Mouse (Mus musculus) neural tube, embryonic 14.5 days (tissue): ENCODE measurements around the gene Paqr7. TPM values are rescaled to one million over a fixed set of nuclear protein-coding genes. Genes with fewer than 3 reads are reported as not detected.

ENCODE experiments used
- ATAC-seq: fragments of 200-750 bp; cut with Nextera tagmentation; 2 replicates; pipeline ENCODE4 v1.8.0; 2017; ENCODE audit warnings: low read depth, mild to moderate bottlenecking, moderate TSS enrichment, moderate library complexity
- H3K27ac ChIP-seq: fragments of 300-500 bp; sonication (generic); 2 replicates; pipeline ENCODE4 v1.5.1; 2014; ENCODE audit warnings: low read depth, mild to moderate bottlenecking, control low read depth, low read length, moderate library complexity, mixed read lengths
- H3K27me3 ChIP-seq: fragments of 300-500 bp; sonication (generic); 2 replicates; pipeline ENCODE4 v1.6.1; 2014; ENCODE audit warnings: low read length; ENCODE audit not compliant: control insufficient read depth, insufficient read depth
- H3K36me3 ChIP-seq: fragments of 300-500 bp; sonication (generic); 2 replicates; pipeline ENCODE4 v1.6.1; 2014; ENCODE audit warnings: low read length, mixed read lengths; ENCODE audit not compliant: control insufficient read depth, insufficient read depth
- H3K4me1 ChIP-seq: fragments of 300-500 bp; sonication (generic); 2 replicates; pipeline ENCODE4 v1.6.1; 2014; ENCODE audit warnings: low read length; ENCODE audit not compliant: control insufficient read depth, insufficient read depth
- H3K4me2 ChIP-seq: fragments of 300-500 bp; sonication (generic); 2 replicates; pipeline ENCODE4 v1.6.1; 2014; ENCODE audit warnings: mild to moderate bottlenecking, low read depth, low read length, control low read depth
- H3K4me3 ChIP-seq: fragments of 300-500 bp; sonication (generic); 2 replicates; pipeline ENCODE4 v1.5.1; 2014; ENCODE audit warnings: low read depth, low read length, control low read depth, mixed read lengths
- H3K9ac ChIP-seq: fragments of 300-500 bp; sonication (generic); replicated peaks from 2 replicates; pipeline ENCODE4 v1.6.1; 2014; ENCODE audit warnings: low read depth, mild to moderate bottlenecking, control low read depth, low read length, mixed read lengths
- H3K9me3 ChIP-seq: fragments of 300-500 bp; sonication (generic); 2 replicates; pipeline ENCODE4 v1.6.1; 2016; ENCODE audit warnings: low read length; ENCODE audit not compliant: control insufficient read depth
- WGBS: fragments of 180-500 bp; shearing (Covaris S2); extraction: QIAGEN DNeasy Blood & Tissue Kit; methylation state at CpG from one replicate; pipeline ENCODE4 v1.1.7; 2014; 5-methylcytosine and 5-hydroxymethylcytosine counted together
- polyA plus RNA-seq: library from polyadenylated mRNA; unstranded; fragments of >200 nt; fragmentation: Nextera tagmentation; extraction: Ambion mirVana; gene quantifications from 2 replicates; pipeline ENCODE4 v1.2.1, GENCODE M21; 2014

The Paqr7 gene
- polyA plus RNA-seq, 1 experiment from 2014 or later: 13.7 TPM

DNA sequence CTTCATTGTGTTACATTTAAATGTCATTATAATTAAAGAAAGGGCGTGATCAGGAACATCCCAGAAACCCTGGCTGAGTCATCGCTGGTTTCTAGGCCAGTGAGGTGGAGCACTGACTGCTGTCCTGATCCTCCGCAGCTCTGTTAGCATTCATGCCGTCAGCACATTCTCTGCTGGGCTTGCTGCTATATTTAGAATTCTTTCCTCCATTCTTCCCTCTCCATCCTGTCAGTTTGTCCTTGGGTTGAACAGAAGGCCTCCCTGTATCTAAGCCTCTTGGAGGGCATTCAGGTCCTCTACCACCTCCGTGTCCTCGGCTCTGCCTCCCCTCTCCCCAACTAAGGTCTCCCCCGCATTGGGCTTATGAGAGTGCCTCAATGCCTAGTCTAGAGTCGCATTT lies 20.5 kb downstream of the Paqr7 start:
- Histone ChIP-seq H3K36me3 (no peaks in the 10 kb centered on the region), H3K27ac (no peak overlapping the region), H3K4me3 (no peak overlapping the region), H3K27me3 (no peaks in the 10 kb centered on the region), H3K9me3 (no peaks in the 10 kb centered on the region), H3K4me1 (no peaks in the 10 kb centered on the region), H3K4me2 (no peak overlapping the region), H3K9ac (no peak overlapping the region)
- ATAC-seq: no peak
- 85% methylated on average over 8 of the region's 8 CpGs for WGBS

DNA sequence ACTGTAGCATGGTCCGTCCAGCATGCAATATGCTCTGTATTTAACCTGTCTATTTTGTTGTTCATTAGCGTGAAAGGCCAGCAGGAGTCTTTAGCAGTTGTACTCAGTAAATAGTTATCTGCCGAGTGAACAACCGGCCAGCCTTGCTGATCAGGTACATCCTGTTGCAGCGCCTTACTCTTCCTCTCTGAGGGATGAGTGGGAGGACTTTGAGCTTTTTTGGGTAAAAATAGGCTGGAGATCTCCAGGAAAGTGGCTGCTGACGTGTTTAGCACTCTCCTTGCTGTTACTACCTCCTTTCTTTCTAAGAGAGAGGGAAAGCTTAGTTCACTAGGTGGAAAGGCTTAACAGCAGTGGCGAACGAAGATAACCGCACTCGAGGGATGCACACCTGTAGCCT lies 21.2 kb downstream of the Paqr7 start:
- H3K27ac ChIP-seq: no peak overlapping the region
- H3K4me3 ChIP-seq: no peak overlapping the region
- H3K9ac ChIP-seq: no peak overlapping the region
- no peaks in the 10 kb centered on the region for H3K4me1 ChIP-seq
- H3K27me3 ChIP-seq: no peaks in the 10 kb centered on the region
- H3K9me3 ChIP-seq: no peaks in the 10 kb centered on the region
- WGBS: 91% methylated on average over 10 of the region's 10 CpGs
- no peak overlapping the region for H3K4me2 ChIP-seq
- no peak for ATAC-seq
- H3K36me3 ChIP-seq: no peaks in the 10 kb centered on the region

DNA sequence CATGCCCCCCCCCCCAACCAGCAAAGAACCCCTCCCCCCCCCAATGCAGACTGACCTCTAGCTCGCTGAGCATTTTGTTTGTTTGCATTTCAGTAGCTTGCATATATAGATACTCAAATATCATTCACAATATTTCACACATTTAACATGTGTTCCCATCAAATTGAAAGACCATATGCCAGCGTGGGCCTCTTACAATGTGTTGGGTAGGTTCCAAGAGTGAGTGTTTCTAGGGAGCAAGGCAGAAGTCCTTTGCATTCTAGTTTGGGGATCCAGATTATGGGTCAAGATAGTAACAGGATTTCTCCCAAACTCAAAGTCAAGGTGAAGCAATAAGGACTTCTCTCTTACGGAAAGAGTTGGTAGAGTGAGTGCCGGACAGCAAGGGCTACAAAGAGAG lies 22.0 kb downstream of the Paqr7 start:
- 94% methylated on average over 4 of the region's 4 CpGs for WGBS
- Histone ChIP-seq H3K27ac (no peak overlapping the region), H3K4me3 (no peak overlapping the region), H3K36me3 (no peaks in the 10 kb centered on the region), H3K4me2 (no peak overlapping the region), H3K27me3 (no peaks in the 10 kb centered on the region), H3K9ac (no peak overlapping the region), H3K4me1 (no peaks in the 10 kb centered on the region), H3K9me3 (no peaks in the 10 kb centered on the region)
- ATAC-seq: no peak

DNA sequence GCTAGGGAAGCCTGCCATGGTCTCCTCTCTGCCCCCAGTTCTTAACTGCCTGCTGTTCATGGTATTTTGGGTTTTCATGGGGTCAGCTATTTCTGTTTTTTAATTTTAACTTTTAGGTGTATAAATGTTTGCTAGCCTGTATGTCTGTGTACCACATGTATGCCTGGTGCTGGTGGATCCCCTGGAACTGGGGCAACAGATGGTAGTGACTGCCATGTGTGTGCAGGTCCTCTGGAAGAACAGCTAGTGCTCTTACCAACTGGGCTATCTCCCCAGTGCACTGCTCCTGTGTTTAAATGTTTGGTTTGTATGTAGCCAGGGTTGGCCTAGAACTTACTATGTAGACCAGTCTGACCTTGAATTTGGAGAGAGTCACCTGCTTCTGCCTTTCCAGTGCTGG lies 22.8 kb downstream of the Paqr7 start:
- Histone ChIP-seq H3K4me3 (no peak overlapping the region), H3K27ac (no peak overlapping the region), H3K9me3 (no peaks in the 10 kb centered on the region), H3K4me2 (no peak overlapping the region), H3K36me3 (no peaks in the 10 kb centered on the region), H3K4me1 (no peaks in the 10 kb centered on the region), H3K27me3 (no peaks in the 10 kb centered on the region), H3K9ac (no peak overlapping the region)
- ATAC-seq: no peak

DNA sequence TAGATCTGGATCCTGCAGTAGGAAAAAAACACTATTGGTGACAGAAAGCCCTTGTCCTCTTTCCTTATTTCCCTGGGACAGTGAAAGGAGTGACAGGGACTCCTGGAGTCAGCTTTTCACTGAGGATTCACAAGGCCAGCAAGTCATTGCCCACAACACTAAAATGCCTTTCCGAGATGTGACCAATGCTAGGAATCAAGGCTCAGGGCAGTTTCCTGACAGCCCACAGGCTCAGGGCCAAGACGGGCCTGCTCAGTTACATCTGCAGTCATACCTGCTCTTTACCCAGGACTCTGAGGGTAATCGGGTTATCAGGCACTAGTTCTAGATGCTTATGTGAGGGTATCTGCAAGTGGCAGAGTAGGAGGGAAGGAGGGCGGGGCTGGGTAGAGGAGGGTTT lies 26.9 kb downstream of the Paqr7 start:
- WGBS: 87% methylated on average over 4 of the region's 4 CpGs

DNA sequence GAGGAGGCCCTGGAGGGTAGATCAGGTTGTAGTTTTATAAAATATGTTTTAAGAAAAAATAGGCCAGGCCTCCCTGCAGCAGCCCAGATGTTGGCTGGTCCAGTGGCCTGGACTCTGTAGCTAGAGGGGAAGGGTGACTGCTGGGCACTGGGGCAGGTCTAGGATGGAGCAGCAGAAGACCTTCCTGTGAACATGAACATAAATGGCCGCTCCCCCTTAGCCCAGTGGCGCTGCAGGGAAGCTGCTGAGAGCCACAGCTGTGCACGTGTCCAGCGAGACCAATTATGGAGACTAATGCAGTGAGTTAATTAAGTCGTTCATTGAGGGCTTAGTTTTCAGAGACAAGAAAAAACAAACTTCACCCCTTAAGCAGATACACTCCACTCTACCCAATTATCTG lies 29.3 kb downstream of the Paqr7 start:
- WGBS: 55% methylated on average over 5 of the region's 5 CpGs
- H3K9ac ChIP-seq: no peak overlapping the region
- H3K4me2 ChIP-seq: no peak overlapping the region
- H3K4me3 ChIP-seq: no peak overlapping the region
- H3K36me3 ChIP-seq: peaks cover 35% of the 10 kb centered on the region
- no peak for ATAC-seq
- no peak overlapping the region for H3K27ac ChIP-seq
- no peaks in the 10 kb centered on the region for H3K4me1 ChIP-seq
- no peaks in the 10 kb centered on the region for H3K27me3 ChIP-seq
- no peaks in the 10 kb centered on the region for H3K9me3 ChIP-seq

More for the DNA sequence above, 26.9 kb downstream of the Paqr7 start:
- Histone ChIP-seq H3K9me3 (no peaks in the 10 kb centered on the region), H3K9ac (no peak overlapping the region), H3K4me3 (no peak overlapping the region), H3K4me1 (no peaks in the 10 kb centered on the region), H3K4me2 (no peak overlapping the region), H3K36me3 (peaks cover 12% of the 10 kb centered on the region; the same call in 1 of the 2 replicates), H3K27ac (no peak overlapping the region), H3K27me3 (no peaks in the 10 kb centered on the region)
- ATAC-seq: no peak

DNA sequence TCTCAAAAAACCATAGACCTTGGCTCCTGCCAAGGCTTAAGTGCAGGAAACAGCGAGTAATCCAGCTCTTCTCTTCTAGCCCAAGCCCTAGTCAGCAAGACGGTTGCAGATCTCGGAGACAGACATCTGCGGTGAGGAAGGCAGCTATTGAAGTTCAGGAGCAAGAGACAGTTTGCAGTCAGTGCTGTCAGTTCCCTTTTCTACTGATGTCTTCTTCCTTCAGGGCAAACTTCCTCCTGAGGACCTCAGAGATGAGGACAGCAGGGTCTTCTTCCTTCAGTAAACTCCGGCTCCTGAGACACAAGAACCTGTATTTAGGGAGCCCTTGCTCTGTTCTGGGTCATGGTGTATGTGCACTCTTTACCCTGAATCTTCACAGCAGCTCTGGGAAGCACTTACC lies 29.7 kb downstream of the Paqr7 start:
- H3K4me1 ChIP-seq: no peaks in the 10 kb centered on the region
- WGBS: 83% methylated on average over 5 of the region's 5 CpGs
- peaks cover 37% of the 10 kb centered on the region for H3K36me3 ChIP-seq
- H3K27me3 ChIP-seq: no peaks in the 10 kb centered on the region
- ATAC-seq: no peak
- H3K9me3 ChIP-seq: no peaks in the 10 kb centered on the region
- no peak overlapping the region for H3K4me3 ChIP-seq
- H3K9ac ChIP-seq: no peak overlapping the region
- H3K4me2 ChIP-seq: no peak overlapping the region
- H3K27ac ChIP-seq: no peak overlapping the region

DNA sequence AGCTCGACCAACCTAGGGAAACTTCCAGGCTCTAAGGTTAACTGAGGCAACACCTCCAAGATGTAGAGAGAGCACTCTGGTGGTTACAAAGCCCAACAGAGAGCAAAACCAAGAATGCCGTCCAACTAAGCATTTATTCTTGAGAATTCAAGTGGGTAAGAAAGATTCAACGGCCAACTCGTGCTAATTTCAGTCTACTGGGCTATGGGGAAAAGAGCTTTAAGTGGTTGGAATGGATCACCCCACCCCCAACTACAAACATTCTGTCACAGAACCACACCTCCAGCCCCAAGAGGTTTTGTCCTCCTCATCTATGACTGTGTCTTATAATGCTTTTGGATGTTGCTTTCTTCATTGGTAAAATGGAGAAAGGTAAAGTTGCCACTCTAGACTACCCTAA lies 36.4 kb downstream of the Paqr7 start:
- H3K4me3 ChIP-seq: no peak overlapping the region
- ATAC-seq: no peak
- H3K4me1 ChIP-seq: peaks cover 16% of the 10 kb centered on the region
- no peak overlapping the region for H3K4me2 ChIP-seq
- H3K27ac ChIP-seq: no peak overlapping the region
- no peak overlapping the region for H3K9ac ChIP-seq
- H3K27me3 ChIP-seq: no peaks in the 10 kb centered on the region
- H3K9me3 ChIP-seq: no peaks in the 10 kb centered on the region
- 86% methylated on average over 4 of the region's 4 CpGs for WGBS
- peaks cover 30% of the 10 kb centered on the region for H3K36me3 ChIP-seq

DNA sequence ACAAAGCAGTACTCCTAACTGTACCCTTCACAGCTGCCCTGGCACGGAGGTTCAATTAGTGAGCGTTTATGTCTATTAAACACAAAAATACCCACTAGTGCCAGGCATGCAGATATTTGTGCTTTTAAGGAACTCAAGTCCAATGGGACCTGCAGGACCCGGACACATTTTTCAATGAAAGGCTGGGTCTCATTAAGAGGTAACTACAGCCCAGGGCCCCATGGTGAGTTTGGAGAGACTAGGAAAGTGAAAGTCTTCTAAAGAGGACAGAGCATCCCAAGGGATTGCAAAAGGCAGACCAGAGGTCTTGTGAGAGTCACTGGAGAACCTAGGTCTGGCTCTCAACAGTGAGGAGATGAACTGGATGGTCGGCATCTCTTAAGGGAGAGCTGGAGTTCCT lies 36.9 kb downstream of the Paqr7 start:
- H3K9me3 ChIP-seq: no peaks in the 10 kb centered on the region
- peak overlapping the region; percentile 83 for H3K4me2 ChIP-seq
- no peak for ATAC-seq
- H3K27me3 ChIP-seq: no peaks in the 10 kb centered on the region
- H3K27ac ChIP-seq: no peak overlapping the region
- 86% methylated on average over 4 of the region's 4 CpGs for WGBS
- H3K9ac ChIP-seq: no peak overlapping the region
- H3K36me3 ChIP-seq: peaks cover 28% of the 10 kb centered on the region
- H3K4me1 ChIP-seq: peaks cover 16% of the 10 kb centered on the region
- H3K4me3 ChIP-seq: no peak overlapping the region
